Mouse (Mus musculus) hindbrain, embryonic 16.5 days (tissue): ENCODE data around the gene Hist1h3i. TPM values are rescaled to one million over a fixed set of nuclear protein-coding genes. Genes with fewer than 3 reads are reported as not detected.
"Not testable (repeated sequence)": the region's sequence is repeated elsewhere in the genome, so short reads cannot be mapped to it uniquely, and the experiment has no call there.

Source experiments
- ATAC-seq: fragments of 200-750 bp; cut with Nextera tagmentation; 2 replicates; pipeline ENCODE4 v1.8.0; 2017; ENCODE audit warnings: moderate TSS enrichment, moderate library complexity
- H3K27ac ChIP-seq: fragments of 300-500 bp; sonication (generic); 2 replicates; pipeline ENCODE4 v1.5.1; 2014; ENCODE audit warnings: low read depth, mild to moderate bottlenecking, control low read depth, low read length, moderate library complexity
- H3K27me3 ChIP-seq: fragments of 300-500 bp; sonication (generic); replicated peaks from 2 replicates; pipeline ENCODE4 v1.6.1; 2014; ENCODE audit warnings: low read length; ENCODE audit not compliant: control insufficient read depth, insufficient read depth
- H3K36me3 ChIP-seq: fragments of 300-500 bp; sonication (generic); 2 replicates; pipeline ENCODE4 v1.6.1; 2014; ENCODE audit warnings: mild to moderate bottlenecking, low read length, moderate library complexity, mixed read lengths; ENCODE audit not compliant: control insufficient read depth, insufficient read depth
- H3K4me1 ChIP-seq: fragments of 300-500 bp; sonication (generic); 2 replicates; pipeline ENCODE4 v1.6.1; 2014; ENCODE audit warnings: low read depth, low read length; ENCODE audit not compliant: control insufficient read depth, insufficient read depth
- H3K4me2 ChIP-seq: fragments of 300-500 bp; sonication (generic); 2 replicates; pipeline ENCODE4 v1.6.1; 2014; ENCODE audit warnings: mild to moderate bottlenecking, low read length, control low read depth, moderate library complexity
- H3K4me3 ChIP-seq: fragments of 300-500 bp; sonication (generic); 2 replicates; pipeline ENCODE4 v1.5.1; 2014; ENCODE audit warnings: mild to moderate bottlenecking, low read length, control low read depth, moderate library complexity
- H3K9ac ChIP-seq: fragments of 300-500 bp; sonication (generic); 2 replicates; pipeline ENCODE4 v1.6.1; 2014; ENCODE audit warnings: low read depth, mild to moderate bottlenecking, control low read depth, low read length, moderate library complexity
- H3K9me3 ChIP-seq: fragments of 300-500 bp; sonication (generic); 2 replicates; pipeline ENCODE4 v1.6.1; 2014; ENCODE audit warnings: mild to moderate bottlenecking, low read length, moderate library complexity; ENCODE audit not compliant: control insufficient read depth
- WGBS: fragments of 180-500 bp; shearing (Covaris S2); extraction: QIAGEN DNeasy Blood & Tissue Kit; methylation state at CpG from one replicate; pipeline ENCODE4 v1.1.7; 2014; 5-methylcytosine and 5-hydroxymethylcytosine counted together
- polyA plus RNA-seq: library from polyadenylated mRNA; unstranded; fragments of >200 nt; fragmentation: Nextera tagmentation; extraction: Ambion mirVana; gene quantifications from 2 replicates; pipeline ENCODE4 v1.2.1, GENCODE M21; 2015

The Hist1h3i gene
- polyA plus RNA-seq, 1 experiment from 2014 or later, result 19.4 TPM

- not testable (repeated sequence) for H3K4me2 ChIP-seq, H3K27me3 ChIP-seq, H3K27ac ChIP-seq, H3K4me3 ChIP-seq, H3K4me1 ChIP-seq, H3K36me3 ChIP-seq, H3K9ac ChIP-seq, H3K9me3 ChIP-seq
- no CpG with 5 or more reads among the region's 4 CpGs for whole genome bisulfite sequencing
- ATAC-seq, result peak; percentile 69; the same call in 1 of the 2 replicates
These were observed 19.9 kb upstream of the Hist1h3i start for GRCm38 (mm10) chr13:21803058-21803457.

- not testable (repeated sequence) for H3K4me2 ChIP-seq, H3K36me3 ChIP-seq, H3K4me1 ChIP-seq, H3K27ac ChIP-seq, H3K27me3 ChIP-seq, H3K4me3 ChIP-seq, H3K9me3 ChIP-seq, ATAC-seq, H3K9ac ChIP-seq
These were observed 14.0 kb upstream of the Hist1h3i start for GRCm38 (mm10) chr13:21797163-21797562.

GRCm38 (mm10) chr13:21795584-21795983 lies 12.4 kb upstream of the Hist1h3i start:
- no peak overlapping the region for H3K4me3 ChIP-seq
- H3K4me2 ChIP-seq, result no peak overlapping the region
- no peak overlapping the region for H3K9ac ChIP-seq
- H3K36me3 ChIP-seq, result no peaks in the 10 kb centered on the region
- WGBS, result 91% methylated on average over 7 of the region's 7 CpGs
- H3K4me1 ChIP-seq, result peaks cover 4% of the 10 kb centered on the region
- H3K27me3 ChIP-seq, result no peaks in the 10 kb centered on the region
- no peaks in the 10 kb centered on the region for H3K9me3 ChIP-seq
- H3K27ac ChIP-seq, result no peak overlapping the region
- ATAC-seq, result no peak

- Histone ChIP-seq H3K27me3 (no peaks in the 10 kb centered on the region), H3K36me3 (no peaks in the 10 kb centered on the region), H3K4me1 (peaks cover 10% of the 10 kb centered on the region), H3K4me2 (peak overlapping the region; percentile 50), H3K9me3 (no peaks in the 10 kb centered on the region), H3K27ac (no peak overlapping the region), H3K4me3 (peak overlapping the region; percentile 19; the same call in 1 of the 2 replicates), H3K9ac (0 out of 2 replicates have a peak overlapping the region, but pooled peaks have one; percentile 28)
- 5% methylated on average over 17 of the region's 18 CpGs for WGBS
- ATAC-seq, result no peak
These were observed 7.6 kb upstream of the Hist1h3i start for GRCm38 (mm10) chr13:21790601-21791283.

GRCm38 (mm10) chr13:21789925-21790324 lies 6.8 kb upstream of the Hist1h3i start:
- 60% methylated on average over 6 of the region's 6 CpGs for WGBS
- Histone ChIP-seq H3K27me3 (no peaks in the 10 kb centered on the region), H3K36me3 (no peaks in the 10 kb centered on the region), H3K4me3 (no peak overlapping the region), H3K9me3 (no peaks in the 10 kb centered on the region), H3K27ac (no peak overlapping the region), H3K4me2 (no peak overlapping the region), H3K9ac (no peak overlapping the region), H3K4me1 (peaks cover 10% of the 10 kb centered on the region)
- no peak for ATAC-seq

- Histone ChIP-seq H3K27me3 (no peaks in the 10 kb centered on the region), H3K4me3 (no peak overlapping the region; the same call in 1 of the 2 replicates), H3K27ac (no peak overlapping the region), H3K9me3 (no peaks in the 10 kb centered on the region), H3K9ac (no peak overlapping the region), H3K36me3 (no peaks in the 10 kb centered on the region), H3K4me2 (peak overlapping the region; percentile 63), H3K4me1 (peaks cover 17% of the 10 kb centered on the region)
- 16% methylated on average over 14 of the region's 21 CpGs for WGBS
- ATAC-seq, result peak; percentile 10
These were observed 4.8 kb upstream of the Hist1h3i start for GRCm38 (mm10) chr13:21787760-21788593.

GRCm38 (mm10) chr13:21786899-21787629 lies 3.9 kb upstream of the Hist1h3i start, which contains the start of the genes Hist1h2an and Hist1h2bp:
Hist1h2an (minus strand) TSS chr13:21787218.
Hist1h2bp (plus strand) TSS chr13:21787461.
- not testable (repeated sequence) for H3K9me3 ChIP-seq, H3K27me3 ChIP-seq, H3K36me3 ChIP-seq
- H3K27ac ChIP-seq, result peak within 1 kb of the TSS; percentile 77
- under 1% methylated on average over 35 of the region's 63 CpGs for WGBS
- H3K9ac ChIP-seq, result peak within 1 kb of the TSS; percentile 51; the same call in 1 of the 2 replicates
- peak within 1 kb of the TSS; percentile 67 for H3K4me2 ChIP-seq
- H3K4me1 ChIP-seq, result peaks cover 23% of the 10 kb centered on the region
- H3K4me3 ChIP-seq, result peak within 1 kb of the TSS; percentile 42
- ATAC-seq, result peak; percentile 97

- peak overlapping the region; percentile 51; the same call in 1 of the 2 replicates for H3K9ac ChIP-seq
- no peak for ATAC-seq
- 4% methylated on average over 8 of the region's 8 CpGs for WGBS
These were observed 3.2 kb upstream of the Hist1h3i start for GRCm38 (mm10) chr13:21786189-21786898.

More at GRCm38 (mm10) chr13:21786189-21786898, 3.2 kb upstream of the Hist1h3i start:
- Histone ChIP-seq H3K27ac (peak overlapping the region; percentile 72; the same call in 1 of the 2 replicates), H3K9me3 (no peaks in the 10 kb centered on the region), H3K36me3 (no peaks in the 10 kb centered on the region), H3K27me3 (no peaks in the 10 kb centered on the region), H3K4me1 (peaks cover 23% of the 10 kb centered on the region), H3K4me3 (peak overlapping the region; percentile 42), H3K4me2 (peak overlapping the region; percentile 67)
